Mouse (Mus musculus) intestine, postnatal 0 days (tissue): Measurements from ENCODE around the gene Kxd1. TPM values are rescaled to one million over a fixed set of nuclear protein-coding genes. Genes with fewer than 3 reads are reported as not detected.
"Not testable (repeated sequence)": the region's sequence is repeated elsewhere in the genome, so short reads cannot be mapped to it uniquely, and the experiment has no call there.

Experiments
- ATAC-seq: fragments of 200-750 bp; cut with Nextera tagmentation; 2 replicates; pipeline ENCODE4 v1.8.0; 2017; ENCODE audit warnings: mild to moderate bottlenecking, moderate TSS enrichment, moderate library complexity
- H3K27ac ChIP-seq: fragments of 300-500 bp; sonication (generic); 2 replicates; pipeline ENCODE4 v1.5.1; 2014; ENCODE audit warnings: mild to moderate bottlenecking, low read depth, low read length, moderate library complexity
- H3K27me3 ChIP-seq: fragments of 300-500 bp; sonication (generic); replicated peaks from 2 replicates; pipeline ENCODE4 v1.6.1; 2014; ENCODE audit warnings: low read length, mixed read lengths; ENCODE audit not compliant: control insufficient read depth, insufficient read depth
- H3K36me3 ChIP-seq: fragments of 300-500 bp; sonication (generic); 2 replicates; pipeline ENCODE4 v1.6.1; 2014; ENCODE audit warnings: mild to moderate bottlenecking, moderate library complexity; ENCODE audit not compliant: control insufficient read depth, insufficient read depth
- H3K4me1 ChIP-seq: fragments of 300-500 bp; sonication (generic); replicated peaks from 2 replicates; pipeline ENCODE4 v1.6.1; 2014; ENCODE audit warnings: antibody characterized with exemption, low read length, mixed read lengths; ENCODE audit not compliant: control insufficient read depth, insufficient read depth
- H3K4me2 ChIP-seq: fragments of 300-500 bp; sonication (generic); replicated peaks from 2 replicates; pipeline ENCODE4 v1.6.1; 2014; ENCODE audit warnings: low read depth, mild to moderate bottlenecking, moderate library complexity
- H3K4me3 ChIP-seq: fragments of 300-500 bp; sonication (generic); 2 replicates; pipeline ENCODE4 v1.5.1; 2014; ENCODE audit warnings: low read depth, low read length
- H3K9ac ChIP-seq: fragments of 300-500 bp; sonication (generic); 2 replicates; pipeline ENCODE4 v1.6.1; 2014; ENCODE audit warnings: mild to moderate bottlenecking, low read depth, low read length
- H3K9me3 ChIP-seq: fragments of 300-500 bp; sonication (generic); 2 replicates; pipeline ENCODE4 v1.6.1; 2016; ENCODE audit warnings: mixed run types; ENCODE audit not compliant: control insufficient read depth
- CTCF ChIP-seq: sonication (generic); IDR thresholded peaks from 2 replicates; pipeline ENCODE4 v1.5.1; 2016; ENCODE audit warnings: low read depth, mild to moderate bottlenecking, control low read depth, antibody characterized with exemption, moderate library complexity
- WGBS: fragments of 180-500 bp; shearing (Covaris S2); extraction: QIAGEN DNeasy Blood & Tissue Kit; methylation state at CpG from one replicate; pipeline ENCODE4 v1.1.7; 2014; 5-methylcytosine and 5-hydroxymethylcytosine counted together
- polyA plus RNA-seq: library from polyadenylated mRNA; unstranded; fragments of >200 nt; fragmentation: Nextera tagmentation; extraction: Ambion mirVana; gene quantifications from 2 replicates; pipeline ENCODE4 v1.2.1, GENCODE M21; 2015

Kxd1 gene
- polyA plus RNA-seq, 1 experiment from 2014 or later: 46.4 TPM

- 62% methylated on average over 2 of the region's 2 CpGs for WGBS
- H3K27ac ChIP-seq: no peak overlapping the region
- H3K4me2 ChIP-seq: no peak overlapping the region
- no peak overlapping the region for H3K4me3 ChIP-seq
- H3K27me3 ChIP-seq: no peaks in the 10 kb centered on the region
- no peaks in the 10 kb centered on the region for H3K9me3 ChIP-seq
- no peak for TF ChIP-seq CTCF
- H3K9ac ChIP-seq: no peak overlapping the region
- H3K4me1 ChIP-seq: no peaks in the 10 kb centered on the region; the same call in 1 of the 2 replicates
- peaks cover 34% of the 10 kb centered on the region; the same call in 1 of the 2 replicates for H3K36me3 ChIP-seq
- no peak for ATAC-seq
Measured at GRCm38 (mm10) chr8:70513441-70513840, 14.3 kb downstream of the Kxd1 start.

GRCm38 (mm10) chr8:70512253-70512903 lies 15.4 kb downstream of the Kxd1 start:
- 90% methylated on average over 11 of the region's 11 CpGs for WGBS
- Histone ChIP-seq H3K9ac (no peak overlapping the region), H3K9me3 (no peaks in the 10 kb centered on the region), H3K4me1 (no peaks in the 10 kb centered on the region; the same call in 1 of the 2 replicates), H3K27me3 (no peaks in the 10 kb centered on the region), H3K4me3 (no peak overlapping the region), H3K4me2 (no peak overlapping the region), H3K27ac (no peak overlapping the region), H3K36me3 (peaks cover 34% of the 10 kb centered on the region; the same call in 1 of the 2 replicates)
- no peak for ATAC-seq
- TF ChIP-seq CTCF: no peak

- no peak overlapping the region for H3K4me3 ChIP-seq
- peaks cover 41% of the 10 kb centered on the region; the same call in 1 of the 2 replicates for H3K36me3 ChIP-seq
- H3K9ac ChIP-seq: no peak overlapping the region
- no peaks in the 10 kb centered on the region for H3K27me3 ChIP-seq
- H3K9me3 ChIP-seq: no peaks in the 10 kb centered on the region
- no peak overlapping the region for H3K4me2 ChIP-seq
- no peak for TF ChIP-seq CTCF
- WGBS: 89% methylated on average over 2 of the region's 2 CpGs
- H3K27ac ChIP-seq: no peak overlapping the region
- ATAC-seq: no peak
- no peaks in the 10 kb centered on the region; the same call in 1 of the 2 replicates for H3K4me1 ChIP-seq
Measured at GRCm38 (mm10) chr8:70511770-70512169, 16.0 kb downstream of the Kxd1 start.

- peak overlapping the region; percentile 84 for H3K4me2 ChIP-seq
Measured at GRCm38 (mm10) chr8:70511174-70511573, 16.6 kb downstream of the Kxd1 start.

GRCm38 (mm10) chr8:70510228-70510915 lies 17.4 kb downstream of the Kxd1 start, which contains the start of gene Uba52:
Gene Uba52 (minus strand): TSS chr8:70510801.
- H3K9me3 ChIP-seq: no peaks in the 10 kb centered on the region
- H3K9ac ChIP-seq: peak within 1 kb of the TSS; percentile 85
- H3K27me3 ChIP-seq: no peaks in the 10 kb centered on the region
- peaks cover 33% of the 10 kb centered on the region; the same call in 1 of the 2 replicates for H3K36me3 ChIP-seq
- ATAC-seq: peak; percentile 84
- TF ChIP-seq CTCF: 0 out of 2 replicates have a peak, but pooled peaks have one; percentile 4
- H3K4me3 ChIP-seq: peak within 1 kb of the TSS; percentile 86
- H3K4me2 ChIP-seq: peak within 1 kb of the TSS; percentile 84
- WGBS: 1% methylated on average over 74 of the region's 74 CpGs
- H3K4me1 ChIP-seq: no peaks in the 10 kb centered on the region; the same call in none of the 2 replicates
- H3K27ac ChIP-seq: peak within 1 kb of the TSS; percentile 92

More at GRCm38 (mm10) chr8:70511174-70511573, 16.6 kb downstream of the Kxd1 start:
- Histone ChIP-seq H3K4me3 (peak overlapping the region; percentile 86), H3K36me3 (peaks cover 39% of the 10 kb centered on the region; the same call in 1 of the 2 replicates), H3K27ac (peak overlapping the region; percentile 92; the same call in 1 of the 2 replicates)
- not testable (repeated sequence) for ATAC-seq, H3K27me3 ChIP-seq, H3K9ac ChIP-seq, H3K9me3 ChIP-seq, H3K4me1 ChIP-seq
- WGBS: 64% methylated on average over 6 of the region's 6 CpGs

- Histone ChIP-seq H3K9ac (peak overlapping the region; percentile 85), H3K4me3 (peak overlapping the region; percentile 86), H3K4me1 (no peaks in the 10 kb centered on the region; the same call in none of the 2 replicates), H3K9me3 (no peaks in the 10 kb centered on the region), H3K27ac (peak overlapping the region; percentile 92), H3K27me3 (no peaks in the 10 kb centered on the region), H3K4me2 (peak overlapping the region; percentile 84), H3K36me3 (peaks cover 29% of the 10 kb centered on the region; the same call in 1 of the 2 replicates)
- no peak for TF ChIP-seq CTCF
- 6% methylated on average over 25 of the region's 25 CpGs for WGBS
- no peak for ATAC-seq
Measured at GRCm38 (mm10) chr8:70509281-70509952, 18.3 kb downstream of the Kxd1 start.
